Mouse (Mus musculus): ENCODE measurements at regions not wholly inside any gene's neighbourhood (a gene's known extent, or its start where the extent isn't known, plus 50 kb on each side); places are given as distances from the start of the nearest gene placed in this dataset.

- TF ChIP-seq CTCF (IDR thresholded peaks at IDR 0.05; ENCODE audit: insufficient read depth, low read length) (no peak), POLR2A (IDR thresholded peaks at IDR 0.05; ENCODE audit: borderline replicate concordance, extremely low read depth, low read depth, low read length) (no peak)
Observed at GRCm38 (mm10) chr9:87406476-87406875, 151.1 kb upstream of the Cep162 start.
